Mouse (Mus musculus) lung, postnatal 0 days (tissue): ENCODE results near the gene Rab25.

ENCODE experiments used
- CTCF ChIP-seq: IDR thresholded peaks from 2 replicates; pipeline ENCODE4 v1.5.1; 2016; ENCODE audit warnings: antibody characterized with exemption, mild to moderate bottlenecking
- EP300 ChIP-seq: IDR thresholded peaks from 2 replicates; pipeline ENCODE4 v1.6.1; 2016; ENCODE audit warnings: antibody characterized with exemption, mild to moderate bottlenecking, control low read depth

DNA sequence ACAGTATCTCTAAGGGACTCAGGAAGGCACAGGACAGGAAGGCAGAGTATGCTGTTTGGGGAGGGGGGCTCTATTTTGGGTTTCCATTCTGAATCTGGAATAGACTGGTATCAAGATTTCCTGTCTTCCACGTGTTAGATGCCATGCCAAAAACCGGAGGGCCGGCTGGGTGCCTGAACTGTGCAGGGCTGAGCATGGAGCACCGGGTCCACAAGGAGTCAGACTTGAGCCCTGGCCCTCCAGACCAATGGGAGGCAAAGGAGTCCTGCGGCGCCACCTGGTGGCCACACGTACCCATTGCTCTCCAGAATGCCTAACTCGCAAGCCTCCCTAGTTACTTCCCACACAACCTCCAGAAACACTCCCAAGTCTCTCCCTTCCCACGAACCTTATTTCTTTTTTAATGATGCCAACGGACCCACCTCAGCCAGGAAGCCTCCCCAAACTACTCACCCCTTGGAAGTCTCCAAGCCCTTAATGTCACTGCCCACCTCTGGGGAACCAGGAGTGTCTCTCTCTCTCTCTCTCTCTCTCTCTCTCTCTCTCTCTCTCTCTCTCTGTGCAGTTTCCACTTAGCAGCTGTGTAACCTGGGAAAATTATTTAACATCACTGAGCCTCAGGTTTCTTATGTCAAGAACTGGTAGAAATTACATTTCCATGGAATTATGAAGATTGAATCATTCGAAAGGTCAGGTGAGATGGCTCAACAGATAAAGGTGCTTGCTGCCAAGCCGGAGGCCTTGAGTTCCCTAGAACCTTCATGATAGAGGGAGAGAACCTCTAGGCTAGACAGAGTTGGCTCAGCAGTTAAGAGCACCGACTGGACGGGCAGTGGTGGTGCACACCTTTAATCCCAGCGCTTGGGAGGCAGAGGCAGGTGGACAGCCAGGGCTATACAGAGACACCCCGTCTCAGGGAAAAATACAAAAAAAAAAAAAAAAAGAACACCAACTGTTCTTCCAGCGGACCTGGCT, 21.7 kb downstream of the Rab25 start:
- TF ChIP-seq CTCF (peak; percentile 100), EP300 (no peak)
